Mouse (Mus musculus) neural tube, embryonic 15.5 days (tissue): ENCODE results near the gene Fsd1l. TPM values are rescaled to one million over a fixed set of nuclear protein-coding genes. Genes with fewer than 3 reads are reported as not detected.
"Not testable (repeated sequence)": the region's sequence is repeated elsewhere in the genome, so short reads cannot be mapped to it uniquely, and the experiment has no call there.

Experiments used
- ATAC-seq: fragments of 200-750 bp; cut with Nextera tagmentation; 2 replicates; pipeline ENCODE4 v1.8.0; 2017; ENCODE audit warnings: mild to moderate bottlenecking, moderate TSS enrichment, moderate library complexity; ENCODE audit not compliant: low FRiP score
- H3K27ac ChIP-seq: fragments of 300-500 bp; sonication (generic); replicated peaks from 2 replicates; pipeline ENCODE4 v1.5.1; 2015; ENCODE audit warnings: mild to moderate bottlenecking, inconsistent platforms
- H3K27me3 ChIP-seq: fragments of 300-500 bp; sonication (generic); replicated peaks from 2 replicates; pipeline ENCODE4 v1.6.1; 2015; ENCODE audit warnings: inconsistent platforms
- H3K36me3 ChIP-seq: fragments of 300-500 bp; sonication (generic); 2 replicates; pipeline ENCODE4 v1.6.1; 2015; ENCODE audit warnings: inconsistent platforms
- H3K4me1 ChIP-seq: fragments of 300-500 bp; sonication (generic); 2 replicates; pipeline ENCODE4 v1.6.1; 2015; ENCODE audit warnings: inconsistent platforms
- H3K4me2 ChIP-seq: fragments of 300-500 bp; sonication (generic); 2 replicates; pipeline ENCODE4 v1.6.1; 2015; ENCODE audit warnings: inconsistent platforms, mild to moderate bottlenecking, moderate library complexity
- H3K4me3 ChIP-seq: fragments of 300-500 bp; sonication (generic); replicated peaks from 2 replicates; pipeline ENCODE4 v1.5.1; 2015; ENCODE audit warnings: mild to moderate bottlenecking, inconsistent platforms
- H3K9ac ChIP-seq: fragments of 300-500 bp; sonication (generic); replicated peaks from 2 replicates; pipeline ENCODE4 v1.6.1; 2015; ENCODE audit warnings: mild to moderate bottlenecking, inconsistent platforms
- H3K9me3 ChIP-seq: fragments of 300-500 bp; sonication (generic); replicated peaks from 2 replicates; pipeline ENCODE4 v1.6.1; 2016; ENCODE audit warnings: inconsistent platforms
- WGBS: fragments of 180-500 bp; shearing (Covaris S2); methylation state at CpG from one replicate; pipeline ENCODE4 v1.1.7; 2015; ENCODE audit warnings: mixed read lengths; 5-methylcytosine and 5-hydroxymethylcytosine counted together
- polyA plus RNA-seq: library from polyadenylated mRNA; unstranded; fragments of >200 nt; fragmentation: Nextera tagmentation; extraction: Ambion mirVana; gene quantifications from 2 replicates; pipeline ENCODE4 v1.2.1, GENCODE M21; 2015

The Fsd1l gene
- polyA plus RNA-seq, 1 experiment from 2014 or later, result 34.0 TPM

- H3K27ac ChIP-seq, result peak overlapping the region; percentile 93
- peak overlapping the region; percentile 83 for H3K4me3 ChIP-seq
- WGBS, result under 1% methylated on average over 5 of the region's 5 CpGs
- H3K4me2 ChIP-seq, result peak overlapping the region; percentile 73
- peaks cover 45% of the 10 kb centered on the region for H3K4me1 ChIP-seq
- peak overlapping the region; percentile 80 for H3K9ac ChIP-seq
- ATAC-seq, result no peak
- H3K36me3 ChIP-seq, result no peaks in the 10 kb centered on the region
- 0 out of 2 replicates have a peak, but pooled peaks cover 5% of the 10 kb centered on the region for H3K27me3 ChIP-seq
- no peaks in the 10 kb centered on the region for H3K9me3 ChIP-seq
These were observed 709 bp downstream of the Fsd1l start for GRCm38 (mm10) chr4:53632011-53632349.

- no peak for ATAC-seq
- H3K4me1 ChIP-seq, result peaks cover 54% of the 10 kb centered on the region
- WGBS, result 58% methylated on average over 3 of the region's 3 CpGs
- no peaks in the 10 kb centered on the region for H3K36me3 ChIP-seq
- no peak overlapping the region for H3K9ac ChIP-seq
- H3K4me2 ChIP-seq, result no peak overlapping the region
- no peak overlapping the region for H3K4me3 ChIP-seq
- no peak overlapping the region for H3K27ac ChIP-seq
- H3K9me3 ChIP-seq, result no peaks in the 10 kb centered on the region
- no peaks in the 10 kb centered on the region for H3K27me3 ChIP-seq
These were observed 4.1 kb downstream of the Fsd1l start for GRCm38 (mm10) chr4:53635336-53635735.

GRCm38 (mm10) chr4:53637269-53637909 is 6.1 kb downstream of the Fsd1l start:
- WGBS, result 35% methylated on average over 7 of the region's 7 CpGs
- Histone ChIP-seq H3K9ac (no peak overlapping the region), H3K27me3 (no peaks in the 10 kb centered on the region), H3K36me3 (peaks cover 4% of the 10 kb centered on the region; the same call in 1 of the 2 replicates), H3K4me2 (no peak overlapping the region), H3K27ac (no peak overlapping the region), H3K4me3 (no peak overlapping the region), H3K9me3 (no peaks in the 10 kb centered on the region), H3K4me1 (peaks cover 47% of the 10 kb centered on the region)
- ATAC-seq, result no peak

GRCm38 (mm10) chr4:53638549-53639123 is 7.4 kb downstream of the Fsd1l start:
- ATAC-seq, result no peak
- Histone ChIP-seq H3K27ac (no peak overlapping the region), H3K36me3 (peaks cover 4% of the 10 kb centered on the region; the same call in 1 of the 2 replicates), H3K9ac (no peak overlapping the region), H3K27me3 (no peaks in the 10 kb centered on the region), H3K4me3 (no peak overlapping the region), H3K9me3 (no peaks in the 10 kb centered on the region), H3K4me1 (peaks cover 35% of the 10 kb centered on the region), H3K4me2 (no peak overlapping the region)
- WGBS, result 87% methylated on average over 7 of the region's 7 CpGs

- Histone ChIP-seq H3K4me1 (no peaks in the 10 kb centered on the region), H3K9me3 (no peaks in the 10 kb centered on the region), H3K27ac (no peak overlapping the region), H3K36me3 (peaks cover 18% of the 10 kb centered on the region), H3K4me3 (no peak overlapping the region), H3K9ac (no peak overlapping the region), H3K27me3 (no peaks in the 10 kb centered on the region), H3K4me2 (no peak overlapping the region)
- 24% methylated on average over 3 of the region's 3 CpGs for WGBS
- no peak for ATAC-seq
These were observed 26.8 kb downstream of the Fsd1l start for GRCm38 (mm10) chr4:53658029-53658428.

GRCm38 (mm10) chr4:53660711-53661110 is 29.4 kb downstream of the Fsd1l start:
- ATAC-seq, result no peak
- no peak overlapping the region for H3K4me3 ChIP-seq
- H3K9ac ChIP-seq, result no peak overlapping the region
- no peaks in the 10 kb centered on the region for H3K4me1 ChIP-seq
- H3K9me3 ChIP-seq, result no peaks in the 10 kb centered on the region
- no peaks in the 10 kb centered on the region for H3K27me3 ChIP-seq
- H3K4me2 ChIP-seq, result no peak overlapping the region
- no peak overlapping the region for H3K27ac ChIP-seq
- H3K36me3 ChIP-seq, result peaks cover 19% of the 10 kb centered on the region

GRCm38 (mm10) chr4:53682092-53682491 is 50.8 kb downstream of the Fsd1l start:
- Histone ChIP-seq H3K27me3 (no peaks in the 10 kb centered on the region), H3K4me1 (no peaks in the 10 kb centered on the region), H3K27ac (no peak overlapping the region), H3K9ac (no peak overlapping the region), H3K4me3 (no peak overlapping the region), H3K9me3 (no peaks in the 10 kb centered on the region), H3K4me2 (no peak overlapping the region), H3K36me3 (peaks cover 28% of the 10 kb centered on the region)
- no peak for ATAC-seq
- WGBS, result 92% methylated on average over 8 of the region's 8 CpGs

- no peaks in the 10 kb centered on the region for H3K27me3 ChIP-seq
- no peak overlapping the region for H3K4me2 ChIP-seq
- WGBS, result 88% methylated on average over 4 of the region's 4 CpGs
- H3K9ac ChIP-seq, result no peak overlapping the region
- no peak overlapping the region for H3K4me3 ChIP-seq
- no peak for ATAC-seq
- H3K36me3 ChIP-seq, result peaks cover 9% of the 10 kb centered on the region
- no peaks in the 10 kb centered on the region for H3K9me3 ChIP-seq
- no peak overlapping the region for H3K27ac ChIP-seq
- no peaks in the 10 kb centered on the region for H3K4me1 ChIP-seq
These were observed 57.7 kb downstream of the Fsd1l start for GRCm38 (mm10) chr4:53688965-53689364.

GRCm38 (mm10) chr4:53691418-53691817 is 60.1 kb downstream of the Fsd1l start:
- Histone ChIP-seq H3K27me3 (no peaks in the 10 kb centered on the region), H3K9ac (no peak overlapping the region), H3K9me3 (no peaks in the 10 kb centered on the region), H3K27ac (no peak overlapping the region), H3K4me2 (no peak overlapping the region), H3K4me1 (no peaks in the 10 kb centered on the region), H3K4me3 (no peak overlapping the region), H3K36me3 (peaks cover 14% of the 10 kb centered on the region)
- WGBS, result 55% methylated on average over 1 of the region's 1 CpGs
- ATAC-seq, result no peak

- not testable (repeated sequence) for H3K27ac ChIP-seq, H3K9me3 ChIP-seq, H3K27me3 ChIP-seq, H3K4me3 ChIP-seq, H3K4me1 ChIP-seq, H3K9ac ChIP-seq, H3K4me2 ChIP-seq, ATAC-seq, H3K36me3 ChIP-seq
These were observed 77.9 kb downstream of the Fsd1l start for GRCm38 (mm10) chr4:53709166-53709565.

- Histone ChIP-seq H3K36me3 (no peaks in the 10 kb centered on the region), H3K4me1 (peaks cover 2% of the 10 kb centered on the region), H3K9me3 (no peaks in the 10 kb centered on the region), H3K27ac (no peak overlapping the region), H3K27me3 (no peaks in the 10 kb centered on the region), H3K4me2 (no peak overlapping the region), H3K9ac (no peak overlapping the region), H3K4me3 (no peak overlapping the region)
- WGBS, result 88% methylated on average over 2 of the region's 2 CpGs
- ATAC-seq, result no peak
These were observed 78.8 kb downstream of the Fsd1l start for GRCm38 (mm10) chr4:53710021-53710420.

GRCm38 (mm10) chr4:53710555-53711328 is 79.5 kb downstream of the Fsd1l start:
- no peak for ATAC-seq
- Histone ChIP-seq H3K9ac (no peak overlapping the region), H3K27ac (no peak overlapping the region), H3K27me3 (no peaks in the 10 kb centered on the region), H3K4me1 (peaks cover 9% of the 10 kb centered on the region), H3K4me3 (no peak overlapping the region), H3K4me2 (no peak overlapping the region), H3K36me3 (no peaks in the 10 kb centered on the region), H3K9me3 (no peaks in the 10 kb centered on the region)
- 85% methylated on average over 6 of the region's 6 CpGs for WGBS
